In genomic region chr7:3239193-3239592, GRCm38 (mm10) we compare ENCODE assay signal across 22 mouse cellular contexts. TPM values are rescaled to one million over a fixed set of nuclear protein-coding genes. Genes with fewer than 3 reads are reported as not detected.
DNase-seq lines count a peak whose midpoint lies in the region; ATAC-seq and TF ChIP-seq lines count a peak whose summit lies in the region.
"Had no signal": no experiment of that assay in that cellular context is flagged by ENCODE, and none has a peak within 500 bp of the region (broad histone marks: within the 10 kb centered on the region; RNA-seq: fewer than 3 reads in every experiment).

No protein-coding gene starts in this region.

- dilution Hi-C loops in CH12.LX (cut with MboI; ENCODE audit: extremely low pct_ligation_motif_present, extremely low pct_unique_long_range_greater_than_20kb, low sequenced_read_pairs), result no loop called here

- H3K27me3 ChIP-seq in heart, adult 2 months (ENCODE audit: control insufficient read depth, insufficient read depth, low read length), result no peaks in the 10 kb centered on the region
- H3K27me3 ChIP-seq in CH12.LX (replicated peaks) (no peaks in the 10 kb centered on the region), MEL (ENCODE audit: control insufficient read depth in 1 of 2, insufficient read depth in 2 of 2, low read length in 2 of 2) (no peaks in the 10 kb centered on the region; a peak in 1 of 4 replicates)
- H3K27me3 ChIP-seq in stomach, postnatal 0 days (ENCODE audit: control insufficient read depth, insufficient read depth, low read length), result no peaks in the 10 kb centered on the region
- H3K27me3 ChIP-seq: embryonic facial prominence, embryonic 13.5 days; forebrain, embryonic 12.5 days; heart, embryonic 12.5 days had no signal

- TF ChIP-seq RAD21 in CH12.LX (IDR thresholded peaks at IDR 0.05; ENCODE audit: low read depth, low read length) (no peak; the same call in none of the 2 replicates), MEL (IDR thresholded peaks at IDR 0.05; ENCODE audit: low read depth, low read length) (peak; percentile 16)

- ATAC-seq in stomach, postnatal 0 days (ENCODE audit: low FRiP score, low TSS enrichment), result no peak
- ATAC-seq: activated CD4-positive, CD25-positive, alpha-beta regulatory T cell, adult 4 months; forebrain, embryonic 16.5 days had no signal

- no peaks in the 10 kb centered on the region for H3K4me1 ChIP-seq in heart, adult 2 months (ENCODE audit: control insufficient read depth, insufficient read depth, low read length)
- H3K4me1 ChIP-seq in CH12.LX (ENCODE audit: control insufficient read depth in 1 of 2, insufficient read depth in 2 of 2) (no peaks in the 10 kb centered on the region), MEL (ENCODE audit: control insufficient read depth in 1 of 2, insufficient read depth in 2 of 2, low read length in 2 of 2) (no peaks in the 10 kb centered on the region)
- H3K4me1 ChIP-seq in stomach, postnatal 0 days (replicated peaks; ENCODE audit: control insufficient read depth, insufficient read depth), result no peaks in the 10 kb centered on the region
- H3K4me1 ChIP-seq: embryonic facial prominence, embryonic 13.5 days; forebrain, embryonic 12.5 days; heart, embryonic 12.5 days; hindbrain, embryonic 10.5 days had no signal

- TF ChIP-seq EP300 in heart, adult 2 months (IDR thresholded peaks at IDR 0.05; ENCODE audit: insufficient read depth, low read depth, low read length), result no peak
- TF ChIP-seq EP300 in CH12.LX (IDR thresholded peaks at IDR 0.05; ENCODE audit: low read length) (no peak), MEL (IDR thresholded peaks at IDR 0.05; ENCODE audit: low read depth in 1 of 2, low read length in 2 of 2) (no peak)
- TF ChIP-seq EP300 in stomach, postnatal 0 days (optimal IDR thresholded peaks at IDR 0.05), result no peak

- no peak overlapping the region for H3K9ac ChIP-seq in heart, adult 2 months (ENCODE audit: low read depth, low read length)
- H3K9ac ChIP-seq in CH12.LX (ENCODE audit: insufficient read depth, low read depth), result no peak overlapping the region
- no peak overlapping the region for H3K9ac ChIP-seq in MEL (ENCODE audit: control insufficient read depth, low read depth, low read length, poor library complexity, severe bottlenecking)
- H3K9ac ChIP-seq in stomach, postnatal 0 days (ENCODE audit: low read length), result no peak overlapping the region
- H3K9ac ChIP-seq: embryonic facial prominence, embryonic 13.5 days; forebrain, embryonic 12.5 days; heart, embryonic 12.5 days; hindbrain, embryonic 14.5 days had no signal

- no peak overlapping the region for H3K4me3 ChIP-seq in heart, adult 2 months
- H3K4me3 ChIP-seq in CH12.LX (replicated peaks in 1 of 3; ENCODE audit: low read depth in 2 of 3, low read length in 2 of 3, poor library complexity in 1 of 3) (no peak overlapping the region), MEL (ENCODE audit: control insufficient read depth in 1 of 2, insufficient read depth in 1 of 2, low read depth in 2 of 2, low read length in 2 of 2) (no peak overlapping the region)
- no peak overlapping the region for H3K4me3 ChIP-seq in stomach, postnatal 0 days (ENCODE audit: low read depth, low read length)
- H3K4me3 ChIP-seq: embryonic facial prominence, embryonic 13.5 days; forebrain, embryonic 12.5 days; heart, embryonic 12.5 days; hindbrain, embryonic 10.5 days had no signal

- DNase-seq in heart, adult 2 months, result no peak
- no peak for DNase-seq in heart, adult 18-20 months
- DNase-seq in CH12.LX (ENCODE audit: extremely low read depth) (no peak), MEL (ENCODE audit: low read depth, low spot score) (peak; percentile 25)
- DNase-seq in stomach, postnatal 0 days (ENCODE audit: low spot score), result no peak
- no peak for DNase-seq in left cerebral cortex, adult 9 months (ENCODE audit: low spot score in 2 of 2)
- DNase-seq in urinary bladder, postnatal 14 days (ENCODE audit: low spot score), result no peak
- DNase-seq: adrenal gland, postnatal 14 days; cerebellum, adult 18-20 months; cerebellum, adult 9-11 months; cerebellum, postnatal 36 days; gastrocnemius, postnatal 10 days had no signal

- TF ChIP-seq CTCF in heart, adult 2 months (IDR thresholded peaks at IDR 0.05), result peak; percentile 24
- TF ChIP-seq CTCF in CH12.LX (conservative IDR thresholded peaks at IDR 0.05 in 1 of 2, IDR thresholded peaks at IDR 0.05 in 1 of 2; ENCODE audit: low read depth in 2 of 2, low read length in 2 of 2) (peak in 1 of 2 experiments; percentile 47; a peak in 2 of 4 replicates), MEL (IDR thresholded peaks at IDR 0.05 in 2 of 3, conservative IDR thresholded peaks at IDR 0.05 in 1 of 3; ENCODE audit: control insufficient read depth in 1 of 3, insufficient read depth in 1 of 3, low read depth in 2 of 3, low read length in 3 of 3, poor library complexity in 1 of 3, severe bottlenecking in 1 of 3) (peak; percentile 12 to 23 (median 23); a peak in 1 of 6 replicates)
- peak; percentile 27 for TF ChIP-seq CTCF in stomach, postnatal 0 days (IDR thresholded peaks at IDR 0.05; ENCODE audit: low read depth)

- intact Hi-C loops in heart, adult 2 months (cut with DNase I), result no loop called here

- no peak overlapping the region for H3K27ac ChIP-seq in heart, adult 2 months
- no peak overlapping the region for H3K27ac ChIP-seq in CH12.LX (ENCODE audit: insufficient read depth, low read depth)
- H3K27ac ChIP-seq in MEL (ENCODE audit: control insufficient read depth, low read depth, low read length), result no peak overlapping the region
- no peak overlapping the region for H3K27ac ChIP-seq in stomach, postnatal 0 days (replicated peaks)
- H3K27ac ChIP-seq: embryonic facial prominence, embryonic 13.5 days; forebrain, embryonic 12.5 days; hindbrain, embryonic 10.5 days; hindbrain, embryonic 14.5 days had no signal

- no peak overlapping the region for H3K4me2 ChIP-seq in CH12.LX (ENCODE audit: insufficient read depth, low read depth, poor library complexity, severe bottlenecking)
- H3K4me2 ChIP-seq in stomach, postnatal 0 days (replicated peaks; ENCODE audit: low read depth), result no peak overlapping the region
- H3K4me2 ChIP-seq: embryonic facial prominence, embryonic 13.5 days; forebrain, embryonic 12.5 days; heart, embryonic 12.5 days; hindbrain, embryonic 14.5 days had no signal

- 90% methylated on average over 2 of the region's 2 CpGs for WGBS in heart, adult 2 months
- 68% methylated on average over 2 of the region's 2 CpGs for WGBS in stomach, postnatal 0 days

- no peaks in the 10 kb centered on the region for H3K79me2 ChIP-seq in heart, adult 2 months (replicated peaks; ENCODE audit: control insufficient read depth, insufficient read depth, low read length)
- H3K79me2 ChIP-seq in CH12.LX (replicated peaks; ENCODE audit: control insufficient read depth, extremely low read depth, insufficient read depth, poor library complexity, severe bottlenecking), result no peaks in the 10 kb centered on the region
- H3K79me2 ChIP-seq in MEL (ENCODE audit: control insufficient read depth, insufficient read depth, low read length, poor library complexity), result no peaks in the 10 kb centered on the region

- H3K9me3 ChIP-seq in CH12.LX (replicated peaks; ENCODE audit: low read length) (no peaks in the 10 kb centered on the region), MEL (replicated peaks; ENCODE audit: insufficient read depth, low read length) (no peaks in the 10 kb centered on the region)
- H3K9me3 ChIP-seq in stomach, postnatal 0 days (ENCODE audit: control insufficient read depth, low read length), result no peaks in the 10 kb centered on the region
- H3K9me3 ChIP-seq: embryonic facial prominence, embryonic 13.5 days; forebrain, embryonic 12.5 days; hindbrain, embryonic 10.5 days had no signal

- TF ChIP-seq POLR2A in heart, adult 2 months (IDR thresholded peaks at IDR 0.05; ENCODE audit: insufficient read depth, low read depth, low read length), result no peak
- TF ChIP-seq POLR2A in CH12.LX (IDR thresholded peaks at IDR 0.05; ENCODE audit: low read depth, low read length) (no peak), MEL (IDR thresholded peaks at IDR 0.05; ENCODE audit: control insufficient read depth in 1 of 2, insufficient read depth in 1 of 2, low read depth in 1 of 2, low read length in 2 of 2, poor library complexity in 1 of 2) (no peak)

- in situ Hi-C loops in CH12.LX (cut with MboI; ENCODE audit: low pct_ligation_motif_present, low pct_unique_long_range_greater_than_20kb, low sequenced_read_pairs), result no loop called here

- H3K36me3 ChIP-seq in heart, adult 2 months (ENCODE audit: control insufficient read depth, insufficient read depth, low read length), result no peaks in the 10 kb centered on the region
- H3K36me3 ChIP-seq in CH12.LX (replicated peaks in 1 of 2; ENCODE audit: control insufficient read depth in 1 of 2, insufficient read depth in 1 of 2, low read length in 1 of 2) (no peaks in the 10 kb centered on the region), MEL (ENCODE audit: control insufficient read depth in 1 of 2, insufficient read depth in 2 of 2, low read length in 2 of 2) (no peaks in the 10 kb centered on the region)
- H3K36me3 ChIP-seq in stomach, postnatal 0 days (ENCODE audit: control insufficient read depth, insufficient read depth, low read length), result no peaks in the 10 kb centered on the region
- H3K36me3 ChIP-seq: embryonic facial prominence, embryonic 13.5 days; forebrain, embryonic 12.5 days; heart, embryonic 12.5 days; hindbrain, embryonic 10.5 days had no signal

RNA-seq across cellular contexts. Expression of gene Nlrp12, which starts 10.3 kb away (rescaled TPM):
- under 1 TPM in 1 of 2 experiments, not detected in 1; 0.13 TPM for total RNA-seq in heart, adult 2 months (2021)
- 0.14 TPM in 1 of 2 replicates, not detected in the other for polyA plus RNA-seq in heart, adult 2 months (2012; rRNA removed)
- not detected for total RNA-seq in heart, adult 18-20 months (2021)
- total RNA-seq in CH12.LX (2012; rRNA removed) (not detected in 2 replicates), CH12.LX (2014; rRNA removed) (not detected in 2 replicates), MEL (2012; rRNA removed) (not detected in 2 replicates)
- polyA plus RNA-seq in CH12.LX (2012; ENCODE audit: insufficient read length, low read depth) (not detected in 2 replicates), MEL (2012; ENCODE audit: insufficient read depth in 1 of 2, insufficient read length in 2 of 2, low read depth in 1 of 2, low replicate concordance in 2 of 2, missing spikeins in 1 of 2) (not detected)
- 0.01 TPM in 1 of 2 replicates, not detected in the other for polyA plus RNA-seq in stomach, postnatal 0 days (2015; fragmentation: Nextera tagmentation; extraction: Ambion mirVana)
- total RNA-seq: gastrocnemius, postnatal 4 days; heart, postnatal 25 days had no signal
- polyA plus RNA-seq: embryonic facial prominence, embryonic 13.5 days; forebrain, embryonic 12.5 days; forebrain, embryonic 16.5 days; heart, embryonic 12.5 days; heart, embryonic 16.5 days; hindbrain, embryonic 10.5 days had no signal

RNA-seq across cellular contexts. Expression of gene Myadm, which starts 49.7 kb away (rescaled TPM):
- 100 to 1,000 TPM; 131 to 139 TPM for total RNA-seq in heart, adult 2 months (2021)
- polyA plus RNA-seq in heart, adult 2 months (2012; rRNA removed), result 397 and 685 TPM in 2 replicates
- total RNA-seq in heart, adult 18-20 months (2021), result 100 to 1,000 TPM; 109 to 122 TPM
- total RNA-seq in CH12.LX (2012; rRNA removed) (3.7 and 4.4 TPM in 2 replicates), CH12.LX (2014; rRNA removed) (3.4 and 4.6 TPM in 2 replicates), MEL (2012; rRNA removed) (0.62 and 1.3 TPM in 2 replicates)
- polyA plus RNA-seq in CH12.LX (2012; ENCODE audit: insufficient read length, low read depth) (18.0 and 22.6 TPM in 2 replicates), MEL (2012; ENCODE audit: insufficient read depth in 1 of 2, insufficient read length in 2 of 2, low read depth in 1 of 2, low replicate concordance in 2 of 2, missing spikeins in 1 of 2) (1 to 10 TPM in 1 of 2 experiments, not detected in 1; 7.4 TPM)
- 94.0 and 97.7 TPM in 2 replicates for polyA plus RNA-seq in stomach, postnatal 0 days (2015; fragmentation: Nextera tagmentation; extraction: Ambion mirVana)

RNA-seq across cellular contexts. Expression of gene Prkcg, which starts 49.8 kb away (rescaled TPM):
- 1 to 10 TPM in 1 of 2 experiments, under 1 TPM in 1; 0.89 to 3.0 TPM for total RNA-seq in heart, adult 2 months (2021)
- polyA plus RNA-seq in heart, adult 2 months (2012; rRNA removed), result 4.5 and 4.7 TPM in 2 replicates
- 1 to 10 TPM in 1 of 2 experiments, under 1 TPM in 1; 0.85 to 1.2 TPM for total RNA-seq in heart, adult 18-20 months (2021)
- total RNA-seq in CH12.LX (2012; rRNA removed) (0.17 and 0.25 TPM in 2 replicates), CH12.LX (2014; rRNA removed) (0.11 and 0.15 TPM in 2 replicates), MEL (2012; rRNA removed) (not detected in 2 replicates)
- polyA plus RNA-seq in CH12.LX (2012; ENCODE audit: insufficient read length, low read depth) (2.2 and 3.0 TPM in 2 replicates), MEL (2012; ENCODE audit: insufficient read depth in 1 of 2, insufficient read length in 2 of 2, low read depth in 1 of 2, low replicate concordance in 2 of 2, missing spikeins in 1 of 2) (under 1 TPM in 1 of 2 experiments, not detected in 1; 0.10 TPM)
- 0.13 and 0.24 TPM in 2 replicates for polyA plus RNA-seq in stomach, postnatal 0 days (2015; fragmentation: Nextera tagmentation; extraction: Ambion mirVana)
- polyA plus RNA-seq: activated CD4-positive, CD25-positive, alpha-beta regulatory T cell, adult 4 months had no signal

Comparison
In these comparisons a context has a peak if more than half of its experiments do, and no peak if none do; other contexts are left out.
1. RNA of gene Myadm, which starts 49.7 kb away (total RNA-seq): 131 to 139 TPM in heart, adult 2 months and 109 to 122 TPM in heart, adult 18-20 months; 3.4 to 4.6 TPM in CH12.LX and 0.62 to 1.3 TPM in MEL; every median in the first group is over 10 times any median in the second.